Mouse (Mus musculus): Measurements from ENCODE around the gene Pbx2.

The Pbx2 gene

DNA sequence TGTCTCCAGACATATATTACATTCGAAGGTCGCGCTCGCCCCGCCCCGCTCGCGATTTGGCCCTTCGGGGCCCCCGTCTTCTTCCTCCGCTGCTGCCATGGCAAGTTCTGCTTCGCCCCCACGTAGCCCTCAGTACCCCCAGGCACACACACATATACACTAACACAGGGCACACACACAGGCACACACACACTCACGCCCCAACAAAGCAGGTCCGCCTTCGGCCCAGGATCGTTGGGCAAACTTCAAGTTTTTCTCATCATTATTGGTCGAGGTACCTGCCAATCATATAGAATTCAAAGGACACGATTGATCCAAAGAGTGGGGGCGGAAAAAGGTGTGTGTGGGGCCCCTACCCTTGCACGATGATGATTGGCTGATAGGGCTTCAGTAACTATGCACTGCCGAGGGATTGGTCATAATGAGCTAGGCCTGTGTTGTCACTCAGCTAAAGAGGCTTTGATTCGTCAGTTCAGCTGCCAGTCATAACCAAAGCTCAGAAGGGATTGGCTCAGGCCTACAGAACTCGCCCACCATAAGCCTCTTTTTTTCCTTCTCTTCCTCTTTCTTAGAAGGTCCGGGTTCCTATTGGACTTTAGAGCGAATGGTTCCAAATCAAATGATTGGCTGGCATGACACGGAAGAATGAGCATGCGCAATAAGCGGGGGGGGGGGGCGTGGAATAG lies 12.5 kb downstream of the Pbx2 start, which contains the start of gene Rnf5:
Gene Rnf5, minus strand, starts transcription at position 316 of the 686 bp plus-strand sequence.
- peak; percentile 96 to 99 for DNase-seq (ENCODE audit: low spot score in 2 of 2)

DNA sequence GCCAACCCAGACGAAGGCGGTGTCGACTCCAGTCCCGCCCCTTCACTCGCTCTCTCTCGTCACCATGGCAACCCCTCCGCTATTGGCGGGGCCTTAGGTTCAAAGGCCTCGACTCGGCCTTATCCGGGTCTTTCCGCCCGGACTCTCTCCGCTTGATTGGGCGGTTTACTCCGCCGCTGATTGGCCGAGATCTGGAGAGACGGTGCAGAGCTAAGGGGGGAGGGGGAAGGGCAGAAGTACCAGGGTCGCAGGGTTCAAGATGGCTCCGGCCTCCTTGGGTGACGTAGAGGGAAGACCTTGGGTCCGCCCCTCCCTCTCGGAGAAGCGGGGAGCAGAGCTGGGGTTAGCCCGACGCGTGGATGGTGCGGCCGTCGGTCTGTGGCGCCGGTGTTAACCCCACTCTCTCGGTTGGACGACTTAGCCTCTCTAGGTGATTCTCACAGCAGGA lies 13.0 kb downstream of the Pbx2 start, which contains the start of gene Agpat1:
Gene Agpat1, plus strand, starts transcription at position 202 of the 448 bp plus-strand sequence.
- peak; percentile 90 to 97 for DNase-seq (ENCODE audit: low spot score in 2 of 2)

GRCm38 (mm10) chr17:34604511-34605237 lies 13.6 kb downstream of the Pbx2 start:
- DNase-seq (ENCODE audit: low spot score in 2 of 2) = peak in 1 of 2 experiments; percentile 41

GRCm38 (mm10) chr17:34605609-34606008 lies 14.5 kb downstream of the Pbx2 start:
- peak; percentile 95 to 98 for DNase-seq (ENCODE audit: low spot score in 2 of 2)

GRCm38 (mm10) chr17:34606186-34607039 lies 15.3 kb downstream of the Pbx2 start:
- peak in 1 of 2 experiments; percentile 45 for DNase-seq (ENCODE audit: low spot score in 2 of 2)

DNA sequence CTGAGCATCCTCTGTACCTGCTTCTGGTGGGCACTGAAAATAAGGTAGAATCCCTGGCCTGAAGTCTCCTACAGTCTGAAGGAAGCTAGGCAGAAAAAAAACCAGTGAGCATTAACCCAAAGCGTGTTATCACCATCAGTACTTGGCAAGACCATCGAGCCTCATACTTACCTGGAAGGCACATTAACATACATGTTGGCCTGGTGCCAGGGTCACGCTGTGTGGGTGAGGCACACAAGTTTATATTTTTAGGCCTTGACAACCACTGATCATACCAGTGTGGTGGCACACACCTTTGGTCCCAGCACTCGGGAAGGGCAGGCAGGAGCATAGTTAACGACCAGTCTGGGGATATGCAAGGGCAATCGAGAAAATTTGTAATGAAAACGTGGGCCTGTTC lies 16.9 kb downstream of the Pbx2 start:
- DNase-seq (ENCODE audit: low spot score in 2 of 2) = no peak

- no peak for DNase-seq (ENCODE audit: low spot score in 2 of 2)
Observed at GRCm38 (mm10) chr17:34611050-34611449, 20.0 kb downstream of the Pbx2 start.

DNA sequence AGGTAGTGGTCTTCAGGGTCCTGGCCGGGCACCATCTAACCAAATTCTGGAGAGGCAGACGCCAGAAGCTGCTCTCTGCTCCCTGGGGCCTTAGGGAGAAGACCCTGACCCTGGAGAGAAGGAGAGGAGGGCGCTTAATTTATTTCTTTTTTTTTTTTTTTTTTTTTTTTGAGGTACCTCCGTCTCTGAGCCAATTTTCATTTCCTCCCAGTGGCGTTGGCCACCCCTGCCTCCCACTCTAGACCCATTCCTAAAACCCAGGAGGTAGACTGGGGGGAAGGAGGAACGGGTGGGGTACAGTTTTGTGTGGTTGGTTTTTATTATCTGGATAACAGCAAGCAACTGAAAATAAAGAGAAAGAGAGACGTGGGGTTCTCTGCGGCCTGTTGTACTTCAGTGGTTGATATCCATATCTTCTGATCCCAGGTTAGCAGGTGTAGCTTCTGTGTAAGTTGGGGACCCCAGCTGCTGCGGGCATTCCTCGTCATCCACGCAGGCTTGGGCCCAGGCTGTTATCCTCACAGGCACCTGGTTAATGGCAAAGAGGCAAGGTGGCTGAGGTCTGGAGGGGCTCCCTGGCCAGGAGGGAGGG lies 22.1 kb downstream of the Pbx2 start:
- DNase-seq (ENCODE audit: low spot score in 2 of 2) = no peak

DNA sequence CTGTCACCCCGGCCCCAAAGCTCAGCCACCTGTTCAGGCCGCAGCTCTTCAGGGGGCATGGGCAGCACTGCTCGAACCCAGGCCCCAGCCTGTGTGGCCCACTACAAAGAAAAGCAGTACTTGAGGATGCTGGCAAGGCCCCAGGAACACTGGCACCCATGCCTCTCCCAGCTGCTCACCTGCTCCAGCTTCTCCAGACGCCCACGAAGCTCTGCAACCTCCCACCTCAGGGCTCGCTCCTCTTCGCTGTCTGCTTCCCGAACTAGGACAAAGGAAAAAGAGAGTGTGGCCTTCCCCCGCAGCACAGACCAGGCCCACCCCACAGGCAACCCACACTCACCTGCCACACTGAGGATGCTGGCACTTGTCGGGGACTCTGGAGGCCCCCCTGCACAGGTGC lies 22.8 kb downstream of the Pbx2 start:
- no peak for DNase-seq (ENCODE audit: low spot score in 2 of 2)

GRCm38 (mm10) chr17:34615871-34616270 lies 24.8 kb downstream of the Pbx2 start, which contains the start of gene Egfl8:
Gene Egfl8 (minus strand): TSS chr17:34615971.
- no peak for DNase-seq (ENCODE audit: low spot score in 2 of 2)

DNA sequence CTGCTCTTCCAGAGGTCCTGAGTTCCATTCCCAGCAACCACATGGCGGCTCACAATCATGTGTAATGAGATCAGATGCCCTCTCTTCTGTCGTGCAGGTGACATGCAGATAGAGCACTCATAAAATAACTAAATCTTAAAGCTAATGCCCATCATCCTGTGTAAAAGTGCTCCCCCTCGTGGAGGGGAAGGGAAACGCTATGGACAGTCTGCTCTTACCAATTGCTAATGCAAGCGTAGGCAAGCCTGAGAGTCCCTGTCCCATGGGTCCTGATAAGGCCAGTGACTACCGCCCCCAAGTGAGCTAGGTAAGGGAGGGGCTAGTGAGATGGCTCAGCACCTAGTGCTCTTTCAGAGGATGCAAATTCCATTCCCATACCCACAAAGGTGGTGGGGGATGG lies 27.9 kb downstream of the Pbx2 start:
- DNase-seq (ENCODE audit: low spot score in 2 of 2) = peak in 1 of 2 experiments; percentile 57

- DNase-seq (ENCODE audit: low spot score in 2 of 2) = no peak
Observed at GRCm38 (mm10) chr17:34621006-34621405, 29.9 kb downstream of the Pbx2 start.

- DNase-seq (ENCODE audit: low spot score in 2 of 2) = no peak
Observed at GRCm38 (mm10) chr17:34623161-34623560, 32.1 kb downstream of the Pbx2 start.

DNA sequence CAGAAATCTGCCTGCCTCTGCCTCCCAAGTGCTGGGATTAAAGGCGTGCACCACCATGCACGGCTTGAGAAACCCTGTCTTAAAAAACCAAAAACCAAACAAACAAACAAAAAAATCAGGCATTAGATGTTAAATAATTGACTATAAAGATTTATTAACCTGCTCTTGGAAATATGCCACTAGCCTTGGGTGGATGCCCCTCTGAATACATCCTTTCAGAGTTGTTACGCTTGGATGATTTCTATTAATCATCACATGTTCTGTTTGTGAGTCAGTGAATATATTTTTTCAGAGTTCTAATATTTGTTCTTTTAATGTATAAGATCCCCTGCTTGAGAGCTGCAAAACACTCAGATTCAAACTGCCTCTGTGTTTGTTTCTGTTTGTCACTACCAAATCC lies 33.9 kb downstream of the Pbx2 start:
- DNase-seq (ENCODE audit: low spot score in 2 of 2) = no peak

DNA sequence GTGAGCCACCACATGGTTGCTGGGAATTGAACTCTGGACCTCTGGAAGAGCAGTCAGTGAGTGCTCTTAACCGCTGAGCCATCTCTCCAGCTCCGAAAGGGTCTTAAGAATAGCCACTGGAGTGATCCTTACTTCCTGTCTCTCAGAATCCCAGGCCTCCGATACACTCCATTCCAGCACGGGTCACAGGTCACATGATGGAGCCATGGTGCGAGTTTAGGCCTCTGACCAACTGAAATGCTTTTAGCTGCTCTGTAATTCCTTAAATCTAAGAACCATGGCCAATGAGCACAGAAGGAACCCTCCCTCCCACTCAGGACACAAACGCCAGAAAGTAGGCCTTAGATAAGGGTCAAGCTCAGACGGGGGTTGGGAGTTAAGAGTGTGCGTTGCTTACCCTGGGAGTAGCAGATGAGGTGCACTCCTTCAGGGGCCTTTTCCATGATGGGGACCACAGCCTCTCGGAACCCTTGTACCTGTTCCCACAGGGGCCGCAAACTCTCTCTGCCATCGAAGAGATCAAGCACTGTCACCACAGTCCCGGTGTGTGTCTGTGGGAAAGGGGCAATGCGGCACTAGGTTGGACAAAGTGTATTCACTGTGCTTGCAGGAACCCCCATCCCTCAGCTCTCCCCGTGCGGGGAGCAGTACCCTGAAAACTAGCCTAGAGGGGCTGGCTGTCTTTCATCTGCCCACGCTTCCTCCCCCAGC lies 35.2 kb downstream of the Pbx2 start:
- no peak for DNase-seq (ENCODE audit: low spot score in 2 of 2)

DNA sequence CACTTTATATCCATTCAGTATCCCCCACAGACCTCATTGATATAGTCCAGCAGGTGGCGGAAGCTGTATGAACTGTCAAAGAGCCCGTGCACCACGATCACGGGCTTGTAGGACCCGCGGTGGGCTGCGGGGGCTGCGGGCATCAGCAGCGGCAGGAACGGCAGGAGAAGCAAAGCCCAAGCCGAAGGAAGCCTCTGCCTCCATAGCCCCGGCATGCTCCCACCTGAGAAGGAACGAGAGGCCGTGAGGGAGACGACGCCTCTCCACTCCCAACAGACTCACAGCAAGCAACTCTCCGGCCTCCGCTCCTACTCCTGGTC lies 35.7 kb downstream of the Pbx2 start:
- peak in 1 of 2 experiments; percentile 55 for DNase-seq (ENCODE audit: low spot score in 2 of 2)

DNA sequence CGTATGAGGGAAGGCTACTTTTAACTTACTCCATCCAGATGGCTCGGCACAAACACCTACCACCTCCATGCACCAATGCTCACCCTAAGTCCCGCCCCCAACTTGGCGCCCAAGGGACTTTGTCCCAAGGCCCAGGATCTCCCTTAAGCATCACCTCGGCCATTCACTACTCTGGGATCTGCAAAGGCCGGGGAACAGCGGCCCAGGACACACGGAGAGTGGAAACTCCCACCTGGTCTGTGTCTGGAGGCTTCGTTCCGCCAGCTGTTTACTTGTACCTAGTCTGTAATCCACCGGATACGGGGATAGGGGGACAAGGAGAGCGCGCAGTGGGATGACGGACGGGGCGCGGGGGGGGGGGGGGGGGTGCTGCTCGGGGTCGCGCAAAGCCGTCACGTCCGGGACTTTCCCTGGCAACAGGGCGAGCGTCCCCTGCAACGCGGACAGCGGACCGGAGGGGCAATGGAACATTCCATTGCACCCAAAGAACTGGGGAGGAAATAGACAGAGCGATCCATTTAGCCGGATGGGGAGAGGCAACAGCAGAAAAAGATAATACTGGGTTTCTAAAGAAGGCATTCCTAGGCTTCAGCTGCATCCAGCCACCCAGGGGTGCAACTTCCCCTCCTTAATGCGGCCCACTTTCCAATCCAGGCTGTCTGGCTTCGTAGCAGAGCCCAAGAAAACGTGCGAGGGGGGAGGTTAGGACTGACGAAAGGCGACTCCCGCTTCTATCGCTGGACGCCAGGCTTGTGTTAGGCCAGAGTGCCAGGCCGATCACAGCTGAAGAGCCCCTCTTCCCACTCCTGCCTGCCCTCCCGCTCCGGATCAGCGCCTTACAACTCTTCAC lies 36.3 kb downstream of the Pbx2 start:
- peak; percentile 64 to 80 for DNase-seq (ENCODE audit: low spot score in 2 of 2)

DNA sequence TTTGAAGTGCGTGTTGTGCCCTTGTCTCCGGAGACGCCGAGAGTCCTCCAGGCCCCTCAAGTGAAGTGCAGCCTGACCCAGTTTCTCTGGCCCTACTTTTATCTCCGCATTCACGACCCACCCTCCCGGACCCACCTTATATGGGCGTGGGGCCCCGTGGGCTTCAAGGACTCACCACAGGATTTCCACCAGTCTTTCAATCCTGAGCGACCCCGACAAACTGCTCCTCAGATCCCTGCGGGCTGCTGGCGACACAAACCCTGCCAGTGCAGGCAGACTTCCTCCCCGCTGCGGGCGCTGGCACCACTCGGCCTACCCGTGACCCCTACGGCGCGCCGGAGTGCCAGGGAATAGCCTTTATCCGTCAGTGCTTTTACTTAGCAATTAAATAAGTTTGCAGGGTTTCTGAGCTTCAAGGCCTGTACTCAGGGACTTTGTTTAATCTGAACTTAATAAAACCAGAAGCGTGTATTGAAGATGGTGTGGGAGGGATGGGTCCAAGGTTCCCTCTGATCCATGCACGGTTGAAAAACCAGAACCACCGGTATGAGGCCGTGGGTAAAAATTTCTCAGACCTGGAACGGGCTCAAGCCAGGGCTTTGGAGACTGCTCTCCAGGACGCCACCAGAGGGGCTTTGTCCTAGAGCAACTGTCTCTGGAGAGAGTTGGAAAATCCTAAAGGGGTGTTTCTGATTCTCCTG lies 37.0 kb downstream of the Pbx2 start, which contains the start of gene Ppt2:
Gene Ppt2, minus strand, starts transcription at position 568 of the 701 bp plus-strand sequence.
- peak in 1 of 2 experiments; percentile 38 for DNase-seq (ENCODE audit: low spot score in 2 of 2)

DNA sequence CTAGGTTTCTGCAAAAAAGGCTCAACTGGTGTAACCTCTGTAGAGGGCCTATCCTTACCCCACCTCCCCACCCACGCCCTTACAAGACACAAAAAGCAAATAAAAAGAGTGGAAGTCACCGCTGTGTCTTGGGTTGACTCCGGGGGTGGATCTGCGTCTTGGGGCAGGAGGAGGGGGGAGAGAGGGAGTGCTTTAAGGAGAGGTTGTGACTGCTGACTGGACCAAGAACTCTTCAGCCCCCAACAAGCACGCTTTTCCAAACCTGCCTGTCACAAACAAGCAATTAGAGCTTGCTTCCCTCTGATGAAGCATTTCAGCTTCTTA lies 37.5 kb downstream of the Pbx2 start:
- DNase-seq (ENCODE audit: low spot score in 2 of 2) = no peak
